Mouse (Mus musculus) cerebellum, adult 2 months (tissue): ENCODE measurements around the gene Kcnk4. TPM values are rescaled to one million over a fixed set of nuclear protein-coding genes. Genes with fewer than 3 reads are reported as not detected.

Experiments used
- DNase-seq, 2 experiments: peaks; one replicate each; pipeline ENCODE4 v3.0.0; 2021
- H3K27ac ChIP-seq: fragments of 200-500 bp; 2 replicates; pipeline ENCODE4 v1.5.1; 2012; ENCODE audit warnings: low read length, control low read depth, inconsistent platforms; ENCODE audit not compliant: insufficient read depth
- H3K27me3 ChIP-seq: fragments of 200-500 bp; 2 replicates; pipeline ENCODE4 v1.6.1; 2012; ENCODE audit warnings: inconsistent platforms, mild to moderate bottlenecking, low read length, moderate library complexity; ENCODE audit not compliant: control insufficient read depth, insufficient read depth
- H3K4me1 ChIP-seq: fragments of 200-500 bp; 2 replicates; pipeline ENCODE4 v1.6.1; 2011; ENCODE audit warnings: low read length; ENCODE audit not compliant: control insufficient read depth, insufficient read depth
- H3K4me3 ChIP-seq: fragments of 200-500 bp; replicated peaks from 2 replicates; pipeline ENCODE3; 2011; ENCODE audit warnings: mild to moderate bottlenecking, low read depth, low read length, control low read depth; ENCODE audit not compliant: insufficient read depth
- CTCF ChIP-seq: fragments of 200-500 bp; IDR thresholded peaks from 2 replicates; pipeline ENCODE4 v1.5.1; 2011; ENCODE audit warnings: low read depth, mild to moderate bottlenecking, control low read depth, low read length, moderate library complexity, borderline replicate concordance; ENCODE audit not compliant: insufficient read depth
- POLR2A ChIP-seq: fragments of 200-500 bp; IDR thresholded peaks from 2 replicates; pipeline ENCODE4 v1.6.1; 2011; ENCODE audit warnings: low read length, control low read depth, borderline replicate concordance; ENCODE audit not compliant: insufficient read depth
- WGBS: fragments of 180-500 bp; shearing (Covaris S2); methylation state at CpG from one replicate; pipeline ENCODE4 v1.1.7; 2018; 5-methylcytosine and 5-hydroxymethylcytosine counted together
- polyA plus RNA-seq: library from polyadenylated mRNA; depleted of rRNA; stranded (reverse); fragments of >200 nt; gene quantifications from 2 replicates; pipeline ENCODE4 v1.2.3, GENCODE M21; 2012; rRNA removed

Kcnk4 gene
- 5.8 and 5.9 TPM in 2 replicates for polyA plus RNA-seq

DNA sequence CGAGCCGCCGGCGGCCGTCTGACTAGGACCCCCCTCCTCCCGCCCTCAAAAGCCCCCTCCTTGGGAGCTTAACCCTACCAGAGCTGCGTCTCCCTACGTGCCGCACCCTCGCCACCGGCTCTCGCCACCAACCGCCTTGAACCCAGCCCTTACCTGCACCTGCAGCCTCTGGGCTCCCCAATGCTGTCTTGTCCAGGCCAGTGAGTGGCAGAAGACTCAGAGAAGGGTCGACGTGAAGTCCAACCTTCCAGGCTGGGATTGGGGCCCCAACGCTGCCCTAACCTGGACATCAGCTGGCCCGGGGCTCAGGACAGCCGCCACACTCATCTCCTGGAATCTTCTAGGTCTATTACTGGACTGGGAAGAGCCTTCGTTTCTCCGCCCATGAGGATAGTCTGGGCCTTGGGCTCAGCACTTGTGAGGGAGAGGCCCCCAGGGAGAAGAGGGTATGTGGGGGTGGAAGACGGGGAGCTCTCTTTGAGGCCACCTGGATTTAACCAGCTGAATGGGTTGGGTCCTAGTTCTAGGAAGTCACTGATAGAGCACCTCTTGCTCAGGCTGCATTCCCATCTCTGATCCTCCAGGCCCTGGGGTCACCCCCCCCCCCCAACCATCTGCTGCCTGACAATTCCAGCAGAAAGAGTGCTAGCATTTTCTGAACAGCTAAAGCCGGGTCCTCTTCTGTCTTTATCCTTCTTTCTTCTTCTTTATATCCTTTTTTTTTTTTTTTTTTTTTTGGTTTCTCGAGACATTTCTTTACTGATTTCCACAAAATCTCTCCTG lies at the start of gene Kcnk4:
Gene Kcnk4 (minus strand): TSS at position 321 of the 783 bp plus-strand sequence.
- no peak for TF ChIP-seq CTCF
- TF ChIP-seq POLR2A: no peak
- Histone ChIP-seq H3K27ac (no peak within 1 kb of the TSS), H3K4me1 (peaks cover 22% of the 10 kb centered on the region), H3K27me3 (no peaks in the 10 kb centered on the region), H3K4me3 (peak within 1 kb of the TSS; percentile 53)
- peak in 1 of 2 experiments; percentile 57 for DNase-seq
- WGBS: 21% methylated on average over 23 of the region's 23 CpGs

- no peak for DNase-seq
- H3K27me3 ChIP-seq: no peaks in the 10 kb centered on the region
- TF ChIP-seq CTCF (no peak), POLR2A (no peak)
- H3K4me1 ChIP-seq: peaks cover 10% of the 10 kb centered on the region
- no peak overlapping the region for H3K27ac ChIP-seq
- 47% methylated on average over 5 of the region's 5 CpGs for WGBS
- H3K4me3 ChIP-seq: no peak overlapping the region
Observed at GRCm38 (mm10) chr19:6983621-6984020, 49.3 kb upstream of the Kcnk4 start.

- no peak for TF ChIP-seq POLR2A
- no peak for TF ChIP-seq CTCF
- DNase-seq: no peak
- Histone ChIP-seq H3K4me3 (no peak overlapping the region), H3K27me3 (no peaks in the 10 kb centered on the region), H3K27ac (no peak overlapping the region), H3K4me1 (peaks cover 12% of the 10 kb centered on the region)
- 89% methylated on average over 4 of the region's 4 CpGs for WGBS
Observed at GRCm38 (mm10) chr19:6981465-6981864, 47.1 kb upstream of the Kcnk4 start.

- no peaks in the 10 kb centered on the region for H3K27me3 ChIP-seq
- peak within 1 kb of the TSS; percentile 68 for H3K27ac ChIP-seq
- peak; percentile 96 for TF ChIP-seq POLR2A
- TF ChIP-seq CTCF: no peak
- WGBS: 2% methylated on average over 38 of the region's 38 CpGs
- H3K4me3 ChIP-seq: peak within 1 kb of the TSS; percentile 92
- peaks cover 8% of the 10 kb centered on the region; the same call in 1 of the 2 replicates for H3K4me1 ChIP-seq
- peak; percentile 99 to 100 for DNase-seq
Observed at GRCm38 (mm10) chr19:6980381-6981093, 46.2 kb upstream of the Kcnk4 start, which contains the start of gene Fkbp2. TSS of gene Fkbp2 (minus strand) at chr19:6980501.

DNA sequence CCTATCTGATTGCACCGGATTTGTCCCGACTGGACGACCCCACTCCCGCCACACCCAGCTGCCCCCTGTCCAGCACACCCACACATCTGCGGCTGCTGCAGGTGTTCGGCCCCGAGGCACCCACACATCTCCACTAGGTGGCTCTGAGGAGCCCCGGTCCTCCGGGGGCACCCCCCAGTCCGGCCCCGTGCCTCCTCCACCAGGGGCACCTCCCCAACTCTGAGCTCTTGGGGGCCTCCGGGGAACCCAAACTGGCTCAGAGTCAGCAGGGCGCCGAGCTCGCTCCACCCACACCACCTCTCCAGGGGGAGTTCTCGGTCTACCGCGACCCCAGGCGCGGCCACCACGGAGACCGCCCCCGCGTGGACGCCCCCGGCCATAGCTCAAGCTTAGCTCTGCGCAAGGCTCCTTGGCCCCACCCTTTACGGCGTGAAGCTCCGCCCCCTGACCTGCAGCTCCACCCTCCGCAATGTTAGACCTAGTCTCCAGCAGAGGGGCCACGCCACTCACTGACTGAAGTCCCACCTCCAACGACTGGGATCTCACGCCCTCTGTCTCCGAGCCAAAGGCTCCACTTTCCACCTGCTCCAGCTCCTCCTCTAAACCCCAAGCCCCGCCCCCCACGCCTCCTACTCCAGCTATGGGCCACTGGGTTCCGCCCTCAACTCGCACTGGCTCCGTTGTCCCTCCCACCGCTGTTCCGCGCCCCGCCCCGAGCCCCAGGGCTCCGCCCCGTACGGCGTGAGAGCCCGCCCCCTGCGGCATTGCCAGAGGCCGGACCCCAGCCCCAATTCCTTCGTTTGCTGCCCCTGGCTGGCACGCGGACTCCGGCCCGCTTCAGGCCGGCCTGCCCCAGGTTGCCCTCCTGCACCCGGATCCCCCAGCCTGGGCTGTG lies 45.4 kb upstream of the Kcnk4 start:
- WGBS: 1% methylated on average over 59 of the region's 59 CpGs
- DNase-seq: peak; percentile 99
- H3K4me3 ChIP-seq: peak overlapping the region; percentile 59
- peaks cover 8% of the 10 kb centered on the region; the same call in 1 of the 2 replicates for H3K4me1 ChIP-seq
- peak overlapping the region; percentile 68; the same call in 1 of the 2 replicates for H3K27ac ChIP-seq
- H3K27me3 ChIP-seq: no peaks in the 10 kb centered on the region
- TF ChIP-seq POLR2A (no peak), CTCF (peak; percentile 59)

DNA sequence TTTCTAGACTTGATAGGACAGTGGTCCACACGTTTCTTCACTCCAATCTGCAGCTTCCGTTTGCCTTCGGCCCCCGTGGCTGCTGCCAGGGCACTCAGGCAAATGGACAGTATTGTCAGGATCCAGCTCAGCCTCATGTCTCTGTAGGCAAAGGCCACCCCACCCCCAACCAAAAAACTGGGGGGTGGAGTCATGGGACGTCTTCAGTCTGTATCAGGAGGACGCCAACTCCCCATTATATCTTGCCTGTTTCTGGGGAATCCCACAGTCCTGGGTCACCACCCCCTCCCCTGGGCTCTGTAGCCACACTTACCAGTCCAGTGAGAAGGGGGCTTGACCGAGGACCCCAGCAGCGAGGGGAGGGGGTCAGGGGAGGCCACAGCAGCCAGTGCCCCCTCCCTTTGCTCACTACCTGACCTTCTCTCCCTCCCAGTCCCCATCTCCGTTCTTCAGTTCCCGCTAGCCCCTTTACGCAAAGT lies 44.7 kb upstream of the Kcnk4 start:
- WGBS: 4% methylated on average over 11 of the region's 11 CpGs
- no peaks in the 10 kb centered on the region for H3K27me3 ChIP-seq
- no peak for TF ChIP-seq CTCF
- no peak for TF ChIP-seq POLR2A
- peak overlapping the region; percentile 59 for H3K4me3 ChIP-seq
- H3K27ac ChIP-seq: no peak overlapping the region
- DNase-seq: peak; percentile 59 to 65
- peaks cover 8% of the 10 kb centered on the region; the same call in 1 of the 2 replicates for H3K4me1 ChIP-seq

DNA sequence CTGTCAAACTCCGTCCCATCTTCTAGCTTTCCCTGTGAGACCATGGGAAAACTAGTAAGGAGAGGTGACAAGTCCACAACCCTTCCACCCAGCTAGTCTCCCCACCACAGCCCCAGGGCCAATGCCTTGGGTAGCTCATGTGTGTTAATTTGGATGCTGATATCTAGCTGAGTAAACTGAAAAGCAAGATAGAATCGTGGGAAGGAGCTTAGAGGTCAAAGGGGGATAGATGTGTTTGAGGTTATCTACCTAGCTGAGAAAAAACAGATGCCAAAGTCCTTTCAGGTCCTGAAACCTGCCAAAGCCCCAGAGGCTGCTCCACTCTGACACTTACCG lies 44.3 kb upstream of the Kcnk4 start:
- no peak for TF ChIP-seq CTCF
- TF ChIP-seq POLR2A: no peak
- H3K4me1 ChIP-seq: peaks cover 8% of the 10 kb centered on the region; the same call in 1 of the 2 replicates
- 33% methylated on average over 3 of the region's 3 CpGs for WGBS
- peak overlapping the region; percentile 20 for H3K4me3 ChIP-seq
- no peak overlapping the region for H3K27ac ChIP-seq
- H3K27me3 ChIP-seq: no peaks in the 10 kb centered on the region
- no peak for DNase-seq
